Mouse (Mus musculus) lung, adult 18-20 months (tissue): ENCODE measurements around the gene Nusap1.
"Not testable (repeated sequence)": the region's sequence is repeated elsewhere in the genome, so short reads cannot be mapped to it uniquely, and the experiment has no call there.

Source experiments
- DNase-seq, 2 experiments: peaks; one replicate each; pipeline ENCODE4 v3.0.0; 2022; ENCODE audit warnings: mixed read lengths in 2 of 2

The Nusap1 gene

GRCm38 (mm10) chr2:119618199-119618982 lies at the start of gene Nusap1, which contains the start of gene Oip5:
Gene Nusap1 (plus strand): TSS chr2:119618298.
Gene Oip5 (minus strand): TSS chr2:119618469.
- peak; percentile 95 for DNase-seq

GRCm38 (mm10) chr2:119572471-119572870 lies 45.6 kb upstream of the Nusap1 start:
- DNase-seq: peak in 1 of 2 experiments; percentile 36

GRCm38 (mm10) chr2:119581571-119581970 lies 36.5 kb upstream of the Nusap1 start:
- DNase-seq: no peak

GRCm38 (mm10) chr2:119583439-119583838 lies 34.7 kb upstream of the Nusap1 start:
- DNase-seq: no peak

GRCm38 (mm10) chr2:119584282-119584681 lies 33.8 kb upstream of the Nusap1 start:
- DNase-seq: no peak

GRCm38 (mm10) chr2:119587383-119587782 lies 30.7 kb upstream of the Nusap1 start:
- DNase-seq: peak; percentile 62 to 70

- DNase-seq: no peak
Observed at GRCm38 (mm10) chr2:119591247-119591646, 26.9 kb upstream of the Nusap1 start.

- no peak for DNase-seq
Observed at GRCm38 (mm10) chr2:119593765-119594112, 24.4 kb upstream of the Nusap1 start.

- peak; percentile 96 to 98 for DNase-seq
Observed at GRCm38 (mm10) chr2:119594113-119594981, 23.8 kb upstream of the Nusap1 start.

- no peak for DNase-seq
Observed at GRCm38 (mm10) chr2:119595308-119595707, 22.8 kb upstream of the Nusap1 start.

GRCm38 (mm10) chr2:119596781-119597330 lies 21.2 kb upstream of the Nusap1 start:
- no peak for DNase-seq

- no peak for DNase-seq
Observed at GRCm38 (mm10) chr2:119601027-119601426, 17.1 kb upstream of the Nusap1 start.

GRCm38 (mm10) chr2:119601575-119601974 lies 16.5 kb upstream of the Nusap1 start:
- not testable (repeated sequence) for DNase-seq

GRCm38 (mm10) chr2:119602488-119602887 lies 15.6 kb upstream of the Nusap1 start:
- DNase-seq: peak in 1 of 2 experiments; percentile 9

- DNase-seq: no peak
Observed at GRCm38 (mm10) chr2:119603909-119604308, 14.2 kb upstream of the Nusap1 start.

GRCm38 (mm10) chr2:119605361-119605973 lies 12.6 kb upstream of the Nusap1 start:
- DNase-seq: no peak

GRCm38 (mm10) chr2:119607023-119607422 lies 11.1 kb upstream of the Nusap1 start:
- DNase-seq: no peak

GRCm38 (mm10) chr2:119617841-119618198 lies 278 bp upstream of the Nusap1 start:
- no peak for DNase-seq

- DNase-seq: not testable (repeated sequence)
Observed at GRCm38 (mm10) chr2:119619002-119619401, 904 bp downstream of the Nusap1 start.

- no peak for DNase-seq
Observed at GRCm38 (mm10) chr2:119621302-119621701, 3.2 kb downstream of the Nusap1 start.

GRCm38 (mm10) chr2:119636781-119637180 lies 18.7 kb downstream of the Nusap1 start:
- DNase-seq: no peak

GRCm38 (mm10) chr2:119641214-119641912 lies 23.3 kb downstream of the Nusap1 start:
- DNase-seq: no peak
